Mouse (Mus musculus): Measurements from ENCODE around the gene Vps53. TPM values are rescaled to one million over a fixed set of nuclear protein-coding genes. Genes with fewer than 3 reads are reported as not detected.

The Vps53 gene
- total RNA-seq (2021) = 10 to 100 TPM; 20.8 to 23.6 TPM
- long read RNA-seq, experiment 1, transcript Vps53-201 (22 exons, 2,833 nt) = major isoform, 17 of 28 reads
- long read RNA-seq, experiment 1, partial matches to known transcripts = 4 of 28 reads
- long read RNA-seq, experiment 1, other reads (novel, unspliced or antisense) = 3 of 28 reads
- long read RNA-seq, experiment 2, transcript Vps53-201 (22 exons, 2,833 nt) = major isoform, 11 of 17 reads
- long read RNA-seq, experiment 2, partial matches to known transcripts = 1 of 17 reads
- long read RNA-seq, experiment 2, other reads (novel, unspliced or antisense) = 1 of 17 reads

DNA sequence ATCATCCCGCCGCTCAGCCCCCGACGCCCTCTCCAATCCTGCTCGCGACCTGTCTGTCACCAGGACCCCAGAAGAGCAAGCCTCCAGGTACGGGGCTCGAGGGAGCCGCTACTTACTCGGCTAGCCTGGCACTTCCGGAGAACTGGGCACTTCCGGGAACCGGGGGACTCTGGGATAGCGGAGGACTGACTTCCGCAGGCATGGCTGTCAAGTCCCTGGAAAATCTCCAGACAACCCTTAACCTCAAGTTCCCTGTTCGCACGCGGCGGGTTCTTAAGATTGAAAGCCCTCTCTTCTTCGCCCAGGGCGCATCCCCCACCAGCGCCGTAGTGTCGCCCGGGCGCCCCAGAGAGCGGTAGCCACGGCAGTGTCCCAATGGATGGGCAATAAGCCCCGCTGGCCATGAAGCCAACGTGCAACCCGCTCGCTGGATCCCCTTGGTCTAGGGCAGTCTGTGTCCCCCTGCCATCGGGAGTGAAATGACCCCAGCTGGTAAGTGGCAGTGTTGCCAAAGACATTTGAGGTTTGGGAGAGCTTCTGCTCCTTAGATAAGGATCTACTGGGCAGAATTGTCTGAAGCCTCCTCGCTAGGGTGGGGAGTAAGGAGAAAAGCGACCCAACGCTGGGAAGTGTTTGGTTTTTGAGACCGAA, at the start of gene Vps53, which contains the start of gene Fam57a:
Vps53 (minus strand) TSS at position 153 of the 651 bp plus-strand sequence.
Fam57a (plus strand) TSS at position 177 of the 651 bp plus-strand sequence.
- DNase-seq (ENCODE audit: low spot score) = peak; percentile 91

DNA sequence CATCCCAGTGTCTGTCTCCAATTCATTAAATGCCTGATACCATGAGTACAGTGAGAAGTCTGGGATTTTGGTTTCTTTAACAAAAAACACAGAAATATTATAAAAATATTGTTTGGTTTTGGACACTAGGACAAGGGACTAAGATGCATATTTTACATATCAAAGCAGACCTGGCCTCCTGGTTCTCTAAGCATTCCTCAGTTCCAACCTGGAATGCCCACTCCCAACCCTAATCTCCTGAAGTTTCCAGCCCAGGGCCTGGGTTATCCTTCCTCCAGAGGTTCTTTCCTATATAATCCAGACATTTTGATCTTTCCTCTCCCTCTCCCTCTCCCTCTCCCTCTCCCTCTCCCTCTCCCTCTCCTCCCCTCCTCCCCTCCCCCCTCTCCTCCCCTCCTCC, 45.6 kb upstream of the Vps53 start:
- no peak for DNase-seq (ENCODE audit: low spot score)

GRCm38 (mm10) chr11:76224631-76225030, 45.2 kb upstream of the Vps53 start:
- no peak for DNase-seq (ENCODE audit: low spot score)

DNA sequence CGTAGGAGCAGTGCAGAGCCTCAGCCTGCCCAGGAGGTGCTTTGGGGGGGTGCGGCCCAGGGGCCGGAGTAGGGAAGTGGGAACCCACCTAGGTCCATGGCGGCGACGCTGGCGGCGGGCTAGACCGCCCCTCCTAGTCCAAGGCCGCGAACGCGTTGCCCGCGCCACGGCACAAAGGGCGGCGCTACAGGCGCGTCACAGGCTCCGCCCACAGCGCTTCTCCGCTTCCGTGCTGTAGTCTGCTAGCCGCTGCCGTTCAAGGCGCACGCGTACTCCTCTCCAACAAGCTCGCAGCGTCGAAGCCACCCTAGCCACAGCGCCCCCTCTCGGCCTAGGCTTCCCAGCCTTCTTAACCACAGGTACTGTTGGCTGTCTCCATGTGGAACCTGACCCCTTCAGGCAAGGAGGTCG, 37.9 kb upstream of the Vps53 start, which contains the start of the genes Dbil5 and Gemin4:
Dbil5 (plus strand) TSS at position 219 of the 411 bp plus-strand sequence.
Gemin4 (minus strand) TSS at position 275 of the 411 bp plus-strand sequence.
- DNase-seq (ENCODE audit: low spot score) = peak; percentile 97

- peak; percentile 13 for DNase-seq (ENCODE audit: low spot score)
Observed at GRCm38 (mm10) chr11:76216681-76217389, 37.4 kb upstream of the Vps53 start.

DNA sequence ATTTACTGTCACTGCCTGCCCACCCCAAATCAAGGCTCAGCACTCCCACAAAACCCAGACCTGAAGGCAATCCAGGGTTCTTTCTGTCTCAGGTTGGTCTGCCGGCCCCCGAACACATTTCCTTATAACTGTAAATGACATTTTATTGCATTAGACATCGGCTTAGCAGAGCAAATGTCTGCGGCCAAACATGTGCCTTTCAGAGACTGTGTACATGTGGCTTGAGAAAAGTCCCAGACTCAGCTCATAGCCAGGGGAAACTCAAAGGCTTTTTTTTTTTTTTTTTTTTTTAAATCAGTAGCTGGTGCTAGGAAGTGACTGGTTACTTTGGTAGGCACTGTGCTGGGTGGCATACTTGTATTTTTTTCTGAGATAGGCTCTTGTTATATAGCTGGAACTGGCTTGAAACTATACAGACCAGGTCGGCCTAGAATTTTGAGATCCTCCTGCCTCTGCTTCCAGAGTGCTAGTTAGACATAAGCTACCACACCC, 36.6 kb upstream of the Vps53 start:
- DNase-seq (ENCODE audit: low spot score) = no peak

GRCm38 (mm10) chr11:76215011-76215410, 35.6 kb upstream of the Vps53 start:
- DNase-seq (ENCODE audit: low spot score) = no peak

DNA sequence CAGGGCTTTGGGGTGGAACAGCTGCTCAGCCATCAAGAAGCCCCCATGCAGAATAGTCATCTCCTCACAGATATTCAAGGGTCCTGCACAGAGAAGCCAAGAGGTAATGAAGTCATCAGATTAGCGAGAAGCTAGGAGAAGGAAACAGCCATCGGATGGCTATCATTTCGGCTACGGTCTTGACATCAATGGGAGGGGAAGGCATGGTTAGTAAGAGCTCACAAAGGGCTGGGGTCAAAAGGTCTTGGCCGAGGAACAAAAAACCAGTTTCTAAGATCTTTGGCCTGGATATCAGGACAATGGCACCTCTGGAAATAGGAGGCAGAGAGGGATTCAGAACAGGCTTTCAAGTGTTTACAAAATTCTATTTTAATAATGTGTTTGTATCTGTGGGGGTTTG, 34.4 kb upstream of the Vps53 start:
- DNase-seq (ENCODE audit: low spot score) = no peak

DNA sequence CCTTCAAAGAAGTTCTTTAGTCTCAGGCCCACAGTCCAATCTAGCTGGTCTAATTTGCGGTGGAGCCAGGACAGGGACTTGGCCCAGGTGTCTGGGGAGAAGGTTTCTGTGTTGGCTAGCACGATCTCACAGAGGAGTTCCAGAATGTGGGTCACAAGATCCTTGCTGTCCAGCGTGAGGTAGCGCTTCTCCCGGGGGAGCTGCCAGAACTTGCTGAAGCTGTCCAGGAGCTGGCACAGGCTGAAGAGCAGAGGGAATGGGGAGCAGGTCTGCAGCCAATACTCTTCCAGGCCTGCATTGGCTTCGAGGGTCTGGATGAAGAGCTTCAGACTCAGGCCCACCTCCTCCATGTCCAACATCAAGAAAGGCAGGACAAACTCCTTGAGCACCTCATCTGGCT, 32.1 kb upstream of the Vps53 start:
- peak; percentile 51 for DNase-seq (ENCODE audit: low spot score)

DNA sequence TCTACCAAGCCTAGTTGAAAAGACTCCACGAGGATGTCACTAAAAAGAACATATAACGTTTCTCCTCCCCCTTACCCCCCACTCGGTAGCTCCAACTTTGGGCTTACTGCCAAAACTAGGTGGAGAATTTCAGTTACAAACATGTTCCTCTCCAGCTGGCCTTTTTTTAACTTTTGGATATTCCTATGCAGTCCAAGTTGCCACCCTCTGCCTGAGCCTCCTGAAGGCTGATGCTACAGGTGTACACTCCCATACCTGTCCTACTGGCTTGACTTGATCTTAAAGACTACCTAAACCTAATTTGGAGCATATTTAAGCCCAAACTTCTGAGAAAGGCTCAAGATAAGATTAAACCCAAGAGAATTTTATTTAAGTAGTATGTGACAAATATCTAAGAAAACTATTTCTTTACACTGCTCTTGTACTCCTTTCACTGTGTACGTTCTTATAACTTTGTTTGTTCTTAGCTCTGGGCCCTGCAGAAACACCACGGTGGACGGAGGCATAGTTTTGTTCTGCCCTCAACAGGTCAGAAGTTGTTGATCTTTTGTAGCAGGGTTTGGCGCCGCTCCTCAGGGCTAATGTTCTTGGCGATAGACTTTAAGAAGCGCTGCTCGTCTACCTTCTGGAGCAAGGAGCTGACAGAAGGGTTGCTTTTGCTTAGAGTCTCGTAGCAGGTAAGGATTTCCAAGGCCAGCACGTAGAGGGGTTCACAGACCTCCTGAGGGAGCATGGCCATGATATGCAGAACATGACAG, 31.0 kb upstream of the Vps53 start:
- no peak for DNase-seq (ENCODE audit: low spot score)

DNA sequence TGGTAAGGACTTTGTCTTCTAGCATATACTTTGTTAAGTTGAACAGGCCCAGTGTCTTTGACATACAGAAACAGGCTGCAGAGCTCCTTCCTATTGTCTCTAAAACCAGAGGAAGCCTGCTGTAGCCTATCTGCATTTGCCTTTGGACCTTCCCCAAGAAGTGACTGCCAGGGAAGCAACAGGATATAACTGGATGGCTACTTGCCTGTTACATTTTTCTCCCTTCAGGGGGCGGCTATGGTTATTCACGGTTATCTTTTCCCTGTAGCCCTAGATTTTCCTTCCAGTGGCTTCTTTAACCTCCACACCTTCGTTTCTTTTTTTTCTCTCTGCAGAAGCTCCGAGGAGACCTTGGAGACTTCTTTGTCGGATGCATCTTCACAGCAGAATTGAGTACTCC, 27.3 kb upstream of the Vps53 start:
- DNase-seq (ENCODE audit: low spot score) = no peak

DNA sequence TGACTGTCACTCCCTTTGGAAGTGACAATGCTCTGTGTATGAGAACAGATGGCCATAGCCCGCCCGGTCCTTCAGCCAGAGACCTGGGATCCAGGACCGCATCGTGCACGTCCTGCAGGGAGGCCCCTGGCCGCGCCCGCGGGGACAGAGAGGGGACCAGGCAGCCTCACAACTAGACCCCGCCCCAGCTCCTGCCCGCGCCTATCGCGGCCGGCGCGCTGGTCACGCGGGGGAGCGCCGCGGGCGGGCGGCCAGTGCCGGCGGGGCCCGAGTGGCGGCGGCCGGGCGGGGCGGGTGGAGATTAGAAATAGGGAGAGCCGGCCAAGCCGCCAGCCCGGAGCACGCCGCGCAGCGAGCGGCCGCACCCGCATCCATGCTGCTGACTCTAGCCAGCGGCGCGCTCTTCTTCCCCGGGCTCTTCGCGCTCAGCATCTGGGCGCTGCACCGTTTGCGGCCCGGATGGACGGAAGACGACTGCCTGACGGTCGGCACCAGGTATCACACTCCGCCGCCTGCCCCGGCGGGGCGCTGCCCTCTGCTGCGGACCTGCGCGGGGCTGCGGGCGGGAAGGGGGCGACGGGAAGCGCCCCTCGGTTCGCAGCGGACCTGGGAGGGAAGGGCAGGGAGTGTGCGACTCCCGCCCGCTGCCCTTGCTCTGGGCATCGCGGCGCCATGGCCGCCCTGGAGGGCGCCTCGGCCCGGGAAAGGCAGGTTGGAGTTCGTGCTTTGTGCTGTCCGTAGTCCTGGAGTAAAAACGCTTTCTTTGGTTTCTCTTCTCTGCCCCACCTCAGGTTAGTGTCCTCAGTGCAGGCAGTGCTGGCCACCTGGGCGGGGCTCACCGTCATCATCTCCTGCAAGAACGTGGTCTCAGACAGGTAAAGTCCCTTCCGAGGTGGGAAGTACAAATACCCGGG, 22.6 kb upstream of the Vps53 start:
- peak; percentile 87 for DNase-seq (ENCODE audit: low spot score)

- no peak for DNase-seq (ENCODE audit: low spot score)
Observed at GRCm38 (mm10) chr11:76196977-76197469, 17.6 kb upstream of the Vps53 start.

GRCm38 (mm10) chr11:76196275-76196976, 17.0 kb upstream of the Vps53 start:
- no peak for DNase-seq (ENCODE audit: low spot score)

DNA sequence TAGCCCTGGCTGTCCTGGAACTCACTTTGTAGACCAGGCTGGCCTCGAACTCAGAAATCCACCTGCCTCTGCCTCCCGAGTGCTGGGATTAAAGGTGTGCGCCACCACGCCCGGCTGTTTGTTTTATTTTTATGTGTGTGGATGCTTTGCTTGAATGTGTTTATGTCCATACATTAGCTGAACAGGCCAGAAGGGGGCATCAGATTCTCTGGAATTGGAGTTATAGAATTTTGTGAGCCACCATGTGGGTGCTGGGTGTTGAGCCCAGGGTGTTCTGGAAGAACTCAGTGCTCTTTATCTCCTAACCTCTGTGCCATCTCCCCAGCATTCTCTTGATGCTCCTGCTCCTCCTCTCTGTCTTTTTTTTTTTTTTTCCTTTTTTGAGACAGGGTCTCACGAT, 7.5 kb upstream of the Vps53 start:
- no peak for DNase-seq (ENCODE audit: low spot score)

- no peak for DNase-seq (ENCODE audit: low spot score)
Observed at GRCm38 (mm10) chr11:76183745-76184144, 4.3 kb upstream of the Vps53 start.

DNA sequence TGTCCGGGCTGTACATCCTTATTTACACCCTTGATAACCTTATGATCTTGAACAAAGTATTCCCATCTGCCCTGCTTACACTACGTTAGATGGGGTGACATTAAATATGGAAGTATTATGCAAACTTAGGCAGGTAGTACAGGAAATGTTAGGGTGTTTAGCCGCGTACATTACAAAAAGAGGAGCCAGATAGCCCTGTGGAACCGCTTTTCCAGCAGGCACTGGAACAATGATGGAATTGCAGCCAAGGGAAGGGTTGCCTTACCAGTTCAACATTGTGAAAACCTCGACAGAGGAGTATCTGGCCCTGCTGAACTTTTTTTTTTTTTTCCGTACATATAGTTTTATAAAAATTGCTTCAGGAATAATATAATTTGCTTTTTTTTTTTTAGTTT, 696 bp upstream of the Vps53 start:
- DNase-seq (ENCODE audit: low spot score) = no peak

- DNase-seq (ENCODE audit: low spot score) = no peak
Observed at GRCm38 (mm10) chr11:76178726-76179494, 537 bp downstream of the Vps53 start.

DNA sequence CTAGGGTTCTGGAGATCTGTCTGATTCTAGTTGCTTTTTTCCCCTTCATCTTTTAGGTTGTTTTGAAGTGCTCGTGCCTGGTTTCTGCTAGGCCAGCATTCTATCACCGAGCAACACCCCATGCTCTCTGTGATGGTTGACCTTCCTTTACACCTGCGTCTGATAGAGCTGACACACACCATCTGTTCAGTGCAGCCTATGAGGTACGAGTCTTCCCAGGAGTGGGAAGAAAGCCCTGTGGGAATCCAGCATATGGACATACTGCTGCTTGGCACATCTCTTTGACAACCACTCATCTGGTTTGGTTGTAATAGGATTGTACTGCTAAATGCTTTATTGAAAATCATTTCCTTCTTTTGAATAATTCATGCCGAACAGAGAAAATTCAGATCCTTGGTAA, 9.2 kb downstream of the Vps53 start:
- DNase-seq (ENCODE audit: low spot score) = no peak

Data from gastrocnemius, adult 18-20 months (tissue).